Mouse (Mus musculus) brain, embryonic 14.5 days (tissue): ENCODE measurements around the gene Cux2. TPM values are rescaled to one million over a fixed set of nuclear protein-coding genes. Genes with fewer than 3 reads are reported as not detected.

Experiments
- DNase-seq: peaks from one replicate; pipeline ENCODE4 v3.0.0-alpha.2; 2011; ENCODE audit warnings: low read depth
- CTCF ChIP-seq: fragments of 200-500 bp; IDR thresholded peaks from 2 replicates; pipeline ENCODE4 v1.5.1; 2012; ENCODE audit warnings: inconsistent platforms, mild to moderate bottlenecking, moderate library complexity, borderline replicate concordance; ENCODE audit not compliant: insufficient read depth, insufficient read length; ENCODE audit errors: extremely low read depth
- POLR2A ChIP-seq: fragments of 200-500 bp; IDR thresholded peaks from 2 replicates; pipeline ENCODE4 v1.6.1; 2012; ENCODE audit warnings: mild to moderate bottlenecking, inconsistent platforms, borderline replicate concordance; ENCODE audit not compliant: poor library complexity, insufficient read depth, insufficient read length, severe bottlenecking; ENCODE audit errors: extremely low read depth
- polyA plus RNA-seq: library from polyadenylated mRNA; depleted of rRNA; stranded (reverse); fragments of >200 nt; gene quantifications from 2 replicates; pipeline ENCODE4 v1.2.3, GENCODE M21; 2012; rRNA removed

Gene Cux2
- 50.2 and 52.6 TPM in 2 replicates for polyA plus RNA-seq

- DNase-seq, result peak; percentile 94
- TF ChIP-seq POLR2A, result peak; percentile 84
- TF ChIP-seq CTCF, result peak; percentile 75
Measured at GRCm38 (mm10) chr5:122050017-122050831, at the start of gene Cux2. Gene Cux2, minus strand, starts transcription at chr5:122050102.

- TF ChIP-seq CTCF (no peak), POLR2A (no peak)
- DNase-seq, result no peak
Measured at GRCm38 (mm10) chr5:122094439-122094838, 44.5 kb upstream of the Cux2 start.

- no peak for DNase-seq
- TF ChIP-seq CTCF (no peak), POLR2A (no peak)
Measured at GRCm38 (mm10) chr5:122093734-122094133, 43.8 kb upstream of the Cux2 start.

- TF ChIP-seq POLR2A, result no peak
- no peak for TF ChIP-seq CTCF
- no peak for DNase-seq
Measured at GRCm38 (mm10) chr5:122092794-122093193, 42.9 kb upstream of the Cux2 start.

- DNase-seq, result peak; percentile 70
- TF ChIP-seq CTCF (peak; percentile 93), POLR2A (no peak)
Measured at GRCm38 (mm10) chr5:122091070-122091469, 41.2 kb upstream of the Cux2 start.

GRCm38 (mm10) chr5:122089664-122090063, 39.8 kb upstream of the Cux2 start:
- no peak for TF ChIP-seq POLR2A
- no peak for TF ChIP-seq CTCF
- no peak for DNase-seq

GRCm38 (mm10) chr5:122088917-122089316, 39.0 kb upstream of the Cux2 start:
- peak; percentile 90 for DNase-seq
- TF ChIP-seq POLR2A (no peak), CTCF (peak; percentile 99)

GRCm38 (mm10) chr5:122086121-122086520, 36.2 kb upstream of the Cux2 start:
- no peak for TF ChIP-seq CTCF

GRCm38 (mm10) chr5:122085291-122085690, 35.4 kb upstream of the Cux2 start:
- TF ChIP-seq POLR2A (no peak), CTCF (no peak)
- DNase-seq, result no peak

More at GRCm38 (mm10) chr5:122086121-122086520, 36.2 kb upstream of the Cux2 start:
- peak; percentile 85 for DNase-seq

- no peak for DNase-seq
- TF ChIP-seq POLR2A (no peak), CTCF (no peak)
Measured at GRCm38 (mm10) chr5:122084470-122084869, 34.6 kb upstream of the Cux2 start.

- TF ChIP-seq CTCF (no peak), POLR2A (no peak)
- no peak for DNase-seq
Measured at GRCm38 (mm10) chr5:122083282-122083681, 33.4 kb upstream of the Cux2 start.

GRCm38 (mm10) chr5:122081471-122081870, 31.6 kb upstream of the Cux2 start:
- TF ChIP-seq CTCF (no peak), POLR2A (no peak)
- no peak for DNase-seq

GRCm38 (mm10) chr5:122080930-122081329, 31.0 kb upstream of the Cux2 start:
- TF ChIP-seq POLR2A, result no peak
- TF ChIP-seq CTCF, result no peak
- DNase-seq, result peak; percentile 95
